Mouse (Mus musculus) megakaryocyte, embryonic 14.5 days (primary cell): ENCODE measurements around the gene Hoxd4.

Source experiments
- FLI1 ChIP-seq: IDR thresholded peaks from 2 replicates; pipeline ENCODE4 v1.6.1; 2012; ENCODE audit warnings: low read length, inconsistent platforms, mixed read lengths
- GATA1 ChIP-seq: IDR thresholded peaks from 3 replicates; pipeline ENCODE4 v1.6.1; 2012; ENCODE audit warnings: mixed read lengths, low read length, inconsistent platforms, borderline replicate concordance

DNA sequence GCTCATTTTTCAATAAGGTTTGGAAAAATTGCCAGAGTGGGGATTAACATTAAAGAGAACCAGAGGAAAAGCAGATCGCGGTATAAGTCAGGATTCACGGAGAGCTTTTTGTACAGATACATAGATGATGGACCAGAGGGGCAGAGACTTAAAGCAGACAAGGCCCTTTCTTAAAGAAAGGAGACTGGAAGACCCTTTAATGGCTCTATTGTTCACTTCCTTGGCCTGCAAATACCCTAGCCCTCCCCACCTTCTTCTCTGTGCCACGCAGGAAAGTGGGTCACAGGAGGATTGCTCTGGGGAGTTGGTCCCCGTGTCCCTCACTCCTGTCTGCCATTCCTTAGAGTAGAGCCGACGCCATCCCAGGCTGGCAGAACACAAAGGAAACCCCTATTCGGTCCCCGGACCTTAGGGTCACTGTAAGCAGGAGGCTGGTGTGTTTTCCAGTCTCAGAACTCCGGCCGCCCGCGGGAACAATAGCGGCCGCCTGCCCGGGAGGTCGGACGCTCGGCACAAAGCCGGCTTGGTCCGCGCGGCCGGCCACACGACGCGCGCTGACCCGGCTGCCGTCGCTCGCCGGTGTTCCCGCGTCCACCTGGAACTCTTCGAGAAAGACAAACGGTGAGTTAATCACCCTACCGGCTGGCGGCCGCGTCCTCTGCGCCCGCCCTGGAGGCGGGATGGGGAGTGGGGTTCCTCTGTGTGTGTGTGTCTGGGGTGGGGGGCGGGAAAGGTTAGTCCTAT lies 40.9 kb downstream of the Hoxd4 start:
- TF ChIP-seq GATA1 (no peak), FLI1 (no peak)
